Mouse (Mus musculus): Measurements from ENCODE around the gene Tmem29. TPM values are rescaled to one million over a fixed set of nuclear protein-coding genes. Genes with fewer than 3 reads are reported as not detected.

The Tmem29 gene
- total RNA-seq, 1 experiment from 2014 or later: 7.6 TPM

Other genes with a start within 250 kb of the Tmem29 start
- 348 and 355 TPM in 2 replicates for gene Alas2, start 88.2 kb upstream of the Tmem29 start, total RNA-seq (2017)
- gene Pfkfb1, start 129.1 kb upstream of the Tmem29 start, total RNA-seq (2017): 3.6 and 4.3 TPM in 2 replicates
- 5.9 and 12.2 TPM in 2 replicates for gene Apex2, start 130.7 kb upstream of the Tmem29 start, total RNA-seq (2017)
- not detected in 2 replicates for gene Tro, start 198.4 kb upstream of the Tmem29 start, total RNA-seq (2017)

Measured in neutrophil, adult 5-6 weeks (primary cell).